Mouse (Mus musculus) heart, adult 8-10 months (tissue): ENCODE measurements around the gene Ncam1. TPM values are rescaled to one million over a fixed set of nuclear protein-coding genes. Genes with fewer than 3 reads are reported as not detected.

Source experiments
- DNase-seq: peaks from one replicate; pipeline ENCODE4 v3.0.0; 2022; ENCODE audit warnings: low spot score
- total RNA-seq, 4 experiments: library from RNA; stranded (reverse); gene quantifications; 2 replicates each; pipeline ENCODE4 v1.2.4; 2022

The Ncam1 gene
- total RNA-seq, 4 experiments from 2014 or later: 3.1 to 4.0 (median 3.3) TPM

DNA sequence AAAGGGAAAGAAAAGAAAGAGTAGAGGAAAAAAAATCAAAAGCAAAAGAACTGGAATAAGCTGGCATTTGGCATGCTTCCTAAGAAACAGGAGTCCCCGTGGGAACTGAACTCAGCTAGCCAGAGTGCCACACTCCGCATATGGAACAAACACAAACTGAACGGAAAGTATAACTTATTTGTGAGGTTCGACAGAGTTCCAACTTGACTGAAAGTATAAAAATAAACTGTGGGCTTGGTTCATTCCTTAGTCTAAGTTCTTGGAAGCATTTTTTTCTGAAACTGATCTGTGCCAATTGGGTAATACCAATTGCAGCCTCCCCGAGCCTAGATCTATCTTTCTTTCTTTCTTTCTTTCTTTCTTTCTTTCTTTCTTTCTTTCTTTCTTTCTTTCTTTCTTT, 294.1 kb downstream of the Ncam1 start:
- no peak for DNase-seq

DNA sequence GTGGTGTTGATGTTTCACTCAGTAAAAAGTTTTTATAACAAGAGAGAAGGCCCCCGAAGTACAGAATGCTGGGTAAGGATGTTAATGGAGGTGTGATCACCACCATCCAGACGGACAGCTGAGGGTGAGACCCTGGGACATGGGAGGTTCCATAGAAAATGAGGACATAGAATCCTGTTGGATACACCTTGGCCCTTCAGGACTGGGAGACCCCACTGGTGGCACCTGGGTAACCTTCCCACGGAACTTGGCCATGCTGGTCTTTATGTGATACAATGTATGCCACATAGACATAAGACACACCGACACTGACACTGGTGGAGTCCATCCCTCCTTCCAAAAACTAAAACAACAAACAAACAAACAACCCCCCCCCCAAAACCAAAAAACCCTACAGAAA, 296.5 kb downstream of the Ncam1 start:
- DNase-seq: no peak

DNA sequence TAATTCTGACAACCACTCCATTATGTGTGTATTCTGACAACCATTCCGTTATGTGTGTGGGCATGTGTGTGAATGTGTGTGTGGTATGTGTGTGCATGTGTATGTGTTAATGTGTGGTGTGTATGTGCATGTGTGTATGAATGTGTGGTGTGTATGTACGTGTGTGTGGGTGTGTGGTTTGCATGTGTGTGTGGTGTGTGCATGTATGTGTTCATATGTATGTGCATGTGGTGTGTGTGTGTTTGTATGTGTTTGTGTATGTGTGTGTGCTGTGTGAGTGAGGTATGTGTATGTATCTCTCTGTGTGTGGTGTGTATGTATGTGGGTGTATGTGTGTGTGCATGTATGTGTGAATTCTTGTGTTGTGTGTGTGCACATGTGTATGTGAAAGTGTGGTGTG, 298.8 kb downstream of the Ncam1 start:
- DNase-seq: no peak

DNA sequence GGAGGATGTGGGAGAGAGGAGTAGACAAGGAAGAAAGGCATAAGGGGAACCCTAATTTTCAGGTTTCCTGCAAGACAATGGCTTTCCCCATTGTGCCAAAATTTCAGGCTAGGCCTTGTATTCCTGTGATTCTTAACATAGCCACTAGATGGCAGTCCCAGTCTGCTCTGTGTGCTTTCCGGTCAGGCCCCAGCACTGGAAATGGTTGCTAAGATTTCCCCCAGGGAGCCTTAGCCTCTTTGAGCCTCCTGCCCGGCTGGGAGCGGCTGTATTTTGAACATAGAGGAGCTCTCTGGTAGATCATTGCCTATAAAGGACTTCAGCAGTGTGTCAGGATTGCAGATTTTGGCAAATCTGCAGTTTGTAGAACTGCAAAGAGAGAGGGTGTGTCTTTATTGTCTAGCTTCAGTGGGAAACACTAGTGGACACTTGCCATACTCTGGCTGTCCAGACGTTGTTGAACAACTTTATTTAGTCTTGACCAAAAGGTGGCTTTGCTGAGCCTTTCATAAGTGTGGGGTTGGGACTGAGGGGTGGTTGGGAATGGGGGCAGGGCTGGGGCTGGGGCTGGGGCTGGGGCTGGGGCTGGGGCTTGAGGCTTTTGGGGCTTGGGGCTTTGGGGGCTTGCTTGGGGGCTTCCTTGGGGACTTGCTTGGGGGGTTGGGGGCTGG, 304.6 kb downstream of the Ncam1 start:
- DNase-seq: peak; percentile 79

DNA sequence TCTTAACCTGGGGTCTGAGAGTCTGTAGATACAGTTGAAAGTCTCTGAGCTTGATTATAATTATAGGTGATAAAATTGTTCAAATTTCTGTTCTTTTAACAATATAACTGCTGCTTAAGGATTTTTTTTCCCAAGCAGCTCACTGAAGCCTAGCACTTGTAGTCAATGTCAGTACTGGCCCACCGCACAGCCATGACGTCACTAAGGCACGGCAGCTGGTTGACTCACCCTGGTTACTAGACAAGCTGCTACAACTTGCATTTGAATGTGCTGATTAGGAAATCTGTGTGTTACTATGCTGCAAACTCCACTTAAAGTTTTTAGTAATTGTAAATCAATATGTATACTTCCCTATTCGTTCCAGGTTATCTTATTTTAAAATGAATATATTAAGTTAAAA, 308.1 kb downstream of the Ncam1 start:
- no peak for DNase-seq

DNA sequence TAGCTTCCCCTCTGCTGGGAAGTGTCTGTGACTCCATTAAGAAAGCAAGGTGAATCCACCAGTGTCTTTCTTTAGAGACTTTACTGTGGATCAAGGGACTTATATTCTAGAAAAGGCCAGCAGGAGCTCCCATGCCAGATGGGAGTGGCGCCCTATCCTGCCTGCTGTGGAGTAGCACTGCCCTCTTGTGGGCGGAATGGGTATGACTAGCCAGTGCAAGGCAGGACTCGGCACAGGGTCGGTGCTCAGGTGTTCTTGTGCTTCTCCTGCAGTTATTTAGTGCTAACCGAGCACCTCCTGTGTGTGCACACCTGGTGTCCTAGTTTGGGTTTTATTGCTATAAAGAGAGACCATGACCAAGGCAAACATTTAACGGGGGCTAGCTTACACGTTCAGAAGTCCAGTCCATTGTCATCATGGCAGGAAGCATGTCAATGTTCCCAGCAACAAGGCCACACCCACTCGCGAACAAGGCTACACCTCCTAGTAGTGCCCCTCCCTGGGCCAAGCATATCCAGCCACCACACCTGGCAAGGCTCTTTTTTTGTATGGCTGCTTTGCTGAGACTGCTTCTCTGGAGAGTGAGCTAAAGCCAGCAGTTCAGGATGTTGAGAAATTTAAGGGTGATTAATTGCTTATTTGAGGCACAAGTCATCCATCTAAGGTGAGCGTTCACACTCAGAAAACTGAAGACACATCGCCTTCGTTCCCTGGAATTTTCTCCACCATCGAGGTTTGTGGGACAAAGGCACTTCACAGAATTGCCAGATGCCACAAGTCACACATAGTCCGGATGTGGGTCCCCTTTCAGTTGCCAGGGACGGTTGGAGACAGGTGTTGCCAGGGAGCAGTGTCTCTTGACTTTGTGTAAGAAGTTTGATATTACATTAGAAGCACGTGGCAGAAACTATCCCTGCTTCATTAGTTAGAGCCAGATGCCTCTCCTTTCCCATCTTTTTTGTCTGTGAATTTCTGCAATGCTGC, 309.5 kb downstream of the Ncam1 start:
- peak; percentile 88 for DNase-seq

DNA sequence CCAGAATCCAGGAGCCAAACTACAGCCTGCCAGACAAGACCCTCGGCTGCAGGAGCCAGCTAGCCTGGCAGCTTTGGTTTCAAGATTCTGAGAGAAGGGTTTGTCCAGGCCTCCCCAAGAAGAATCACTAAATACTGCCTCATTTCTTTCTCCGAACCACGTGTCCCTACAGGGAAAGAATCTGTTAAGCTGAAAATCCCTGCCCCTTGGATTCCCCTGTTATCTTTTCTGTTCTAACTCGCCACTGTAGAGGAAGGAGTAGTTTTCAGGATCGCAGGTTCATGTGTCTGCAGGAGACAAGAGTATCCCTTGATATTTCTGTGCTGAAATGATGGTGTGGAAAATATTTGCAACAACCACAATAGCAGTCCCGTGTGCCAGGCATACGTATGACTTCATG, 310.5 kb downstream of the Ncam1 start:
- no peak for DNase-seq

DNA sequence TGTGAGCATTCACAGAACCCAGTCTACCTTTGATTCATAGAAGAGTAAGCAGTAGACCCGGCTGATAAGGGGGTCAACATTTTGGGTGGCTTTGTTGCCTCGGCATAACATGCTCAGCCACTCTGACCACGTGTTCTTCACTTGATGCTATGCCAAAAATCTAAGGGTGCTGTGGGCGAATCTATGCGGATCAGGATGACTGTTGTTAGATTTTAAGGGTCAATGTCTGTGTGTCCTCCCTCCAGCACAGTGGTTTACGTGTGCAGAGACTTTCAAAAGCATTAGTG, 311.1 kb downstream of the Ncam1 start:
- DNase-seq: no peak

DNA sequence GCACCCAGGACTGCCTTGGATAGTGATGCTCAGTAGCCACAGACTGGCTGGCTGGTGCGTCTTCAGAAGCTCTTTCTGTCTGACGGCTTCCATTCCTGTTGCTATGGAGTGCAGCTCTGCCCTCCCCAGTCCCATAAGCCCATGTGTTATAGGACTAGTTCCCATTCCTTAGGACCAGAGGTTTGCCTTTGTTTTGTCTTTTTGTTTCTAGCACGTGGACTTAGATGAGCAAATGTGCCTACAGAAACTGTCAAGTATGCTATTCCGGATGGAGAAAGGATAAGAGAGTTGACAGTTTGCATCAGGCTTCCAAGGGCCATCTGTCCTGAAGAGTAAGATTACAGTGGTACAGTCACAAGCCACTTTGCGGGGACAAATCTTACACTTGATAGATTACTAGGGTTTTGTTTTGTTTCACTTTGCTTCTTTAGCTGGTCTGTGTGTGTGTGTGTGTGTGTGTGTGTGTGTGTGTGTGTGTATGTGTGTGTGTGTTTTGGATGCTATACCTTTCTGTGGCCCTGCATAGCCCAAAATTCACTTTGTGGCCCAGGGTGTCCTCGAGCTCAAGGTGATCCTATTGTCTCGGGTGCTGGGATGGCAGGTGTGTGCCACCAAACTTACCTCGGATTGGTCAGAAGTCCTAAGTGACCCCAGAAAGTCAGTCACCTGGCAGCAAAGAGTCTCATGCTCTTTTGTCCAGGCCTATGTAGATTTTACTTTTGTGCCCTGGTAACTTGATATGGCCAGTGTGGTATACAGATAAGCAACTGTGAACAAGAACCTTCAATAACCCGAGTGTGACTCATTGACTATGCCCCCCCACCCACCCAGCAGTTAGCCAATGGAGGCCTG, 311.7 kb downstream of the Ncam1 start:
- DNase-seq: no peak

DNA sequence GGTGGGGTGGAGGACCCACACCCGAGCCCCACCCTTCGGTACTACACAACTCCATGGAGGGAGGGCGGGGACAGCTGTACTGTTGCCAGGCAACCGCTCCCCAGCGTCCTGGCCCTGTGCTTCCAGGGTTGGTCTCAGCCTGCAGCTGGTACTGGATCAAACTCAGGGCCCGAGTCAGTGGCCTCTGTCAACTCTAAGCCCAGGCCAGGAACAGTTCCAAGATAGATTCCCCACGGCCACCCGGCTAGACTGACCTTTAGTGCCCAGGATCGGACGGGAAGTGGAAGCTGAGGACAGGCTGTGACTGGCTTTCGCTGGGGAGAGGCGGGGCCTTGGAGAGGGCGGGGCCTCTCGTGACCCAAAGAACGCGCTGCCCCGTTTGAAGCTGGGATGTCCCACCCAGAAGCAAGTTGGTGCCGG, 312.8 kb downstream of the Ncam1 start, which contains the start of gene Ttc12:
Gene Ttc12, minus strand, starts transcription at position 334 of the 420 bp plus-strand sequence.
- DNase-seq: peak; percentile 89

DNA sequence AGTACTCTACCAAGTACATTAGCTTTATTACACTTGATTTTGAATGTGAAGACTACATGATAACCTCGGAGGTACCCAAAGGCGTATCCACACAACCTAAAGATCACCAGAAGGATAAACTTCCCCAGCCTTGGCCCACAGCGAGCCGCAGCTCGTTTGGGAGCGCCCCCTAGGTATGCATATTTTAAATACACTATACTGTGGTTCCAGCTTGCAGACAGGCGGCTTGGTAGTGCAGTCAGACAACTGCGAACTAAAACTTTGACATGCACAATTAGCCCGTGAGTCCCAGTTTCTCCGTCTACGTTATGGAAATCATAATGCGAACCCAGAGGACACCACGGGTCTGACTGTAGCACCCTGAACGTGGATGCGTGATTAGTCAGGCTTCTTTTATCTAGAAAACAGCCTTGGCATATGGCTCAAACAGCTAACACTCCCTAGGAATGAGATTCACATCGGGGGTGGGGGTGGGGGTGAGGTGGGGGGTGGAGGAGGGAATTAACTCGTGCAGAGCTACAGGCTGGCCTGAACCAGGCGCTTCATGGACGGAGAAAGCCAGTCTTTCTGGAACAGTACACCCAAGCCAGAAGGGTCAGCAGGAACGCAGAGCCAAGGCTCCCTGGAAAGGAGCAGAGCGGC, 313.4 kb downstream of the Ncam1 start:
- DNase-seq: peak; percentile 53

DNA sequence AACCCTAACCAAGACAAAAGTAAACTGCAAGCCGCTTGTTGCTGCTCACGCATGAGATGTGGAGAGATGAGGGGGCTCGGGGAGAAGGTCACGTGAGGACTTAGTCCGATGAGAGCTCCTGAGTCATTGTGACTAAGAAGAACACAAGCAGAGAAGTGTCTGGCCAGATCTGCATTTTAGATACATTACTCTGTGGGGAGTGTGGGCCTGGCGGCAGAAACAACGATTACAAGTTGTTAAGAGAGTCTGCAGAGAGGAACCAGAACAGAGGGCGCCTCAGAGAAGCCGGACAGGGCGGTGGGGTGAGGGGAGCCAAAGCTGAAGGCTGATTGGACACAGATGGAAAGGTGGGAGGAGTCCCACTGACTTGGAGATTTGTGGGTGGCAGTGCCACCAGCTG, 315.4 kb downstream of the Ncam1 start:
- no peak for DNase-seq

DNA sequence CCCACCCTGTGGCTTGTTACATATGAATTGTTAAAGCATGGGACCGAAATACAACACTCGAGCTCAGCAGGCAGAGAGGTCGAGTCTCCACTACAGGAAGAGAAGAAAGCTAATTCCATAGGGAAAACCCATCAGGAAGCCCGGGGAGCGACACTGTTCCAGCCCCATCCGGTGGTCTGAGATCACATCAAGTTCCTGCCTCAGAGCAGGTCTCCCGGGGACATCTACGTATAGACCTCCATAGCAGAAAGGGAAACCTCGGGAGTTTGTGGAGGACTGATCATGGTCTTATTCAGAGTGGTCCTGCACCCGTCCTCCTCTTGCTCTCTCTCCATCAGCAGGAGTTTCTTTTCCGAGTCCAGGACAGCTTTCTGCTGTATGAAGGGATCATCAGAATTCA, 326.6 kb downstream of the Ncam1 start:
- no peak for DNase-seq

DNA sequence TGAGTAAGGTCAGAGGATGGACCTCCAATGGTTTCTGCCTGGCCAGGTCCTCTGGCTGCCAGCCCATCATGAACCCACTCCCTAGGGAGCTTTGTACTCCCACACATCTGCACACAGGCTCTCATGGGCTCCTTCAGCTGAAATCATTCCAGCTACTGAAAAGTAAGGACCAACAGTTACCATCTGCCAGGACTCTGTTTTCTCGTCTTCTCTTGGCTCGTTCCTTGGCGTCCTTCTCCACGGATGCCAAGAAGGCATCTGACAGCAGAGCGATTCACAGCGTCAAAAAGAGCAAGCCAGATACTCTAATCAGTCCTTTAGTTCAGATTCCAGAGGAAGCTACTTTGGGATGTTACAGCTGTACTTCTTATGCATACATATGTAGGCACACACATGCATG, 327.8 kb downstream of the Ncam1 start:
- no peak for DNase-seq

DNA sequence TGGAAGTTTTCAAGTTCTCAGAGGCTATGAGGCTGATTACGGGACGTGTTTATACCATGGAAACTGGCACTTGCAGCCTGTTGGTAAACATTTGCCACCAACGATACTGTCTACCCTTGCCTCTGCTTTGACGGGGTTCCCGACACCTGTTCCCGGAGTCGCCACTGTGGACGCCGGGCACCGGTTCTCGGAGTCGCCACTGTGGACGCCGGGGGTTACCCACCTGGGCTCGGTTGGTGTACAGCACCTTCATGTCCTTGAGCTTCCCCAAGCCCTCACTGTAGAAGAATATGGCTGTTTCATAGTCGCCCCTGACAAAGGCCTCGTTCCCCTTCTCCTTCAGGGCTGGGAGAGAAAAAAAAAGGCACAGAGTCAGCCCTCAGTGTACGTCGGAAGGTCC, 328.7 kb downstream of the Ncam1 start:
- DNase-seq: no peak

DNA sequence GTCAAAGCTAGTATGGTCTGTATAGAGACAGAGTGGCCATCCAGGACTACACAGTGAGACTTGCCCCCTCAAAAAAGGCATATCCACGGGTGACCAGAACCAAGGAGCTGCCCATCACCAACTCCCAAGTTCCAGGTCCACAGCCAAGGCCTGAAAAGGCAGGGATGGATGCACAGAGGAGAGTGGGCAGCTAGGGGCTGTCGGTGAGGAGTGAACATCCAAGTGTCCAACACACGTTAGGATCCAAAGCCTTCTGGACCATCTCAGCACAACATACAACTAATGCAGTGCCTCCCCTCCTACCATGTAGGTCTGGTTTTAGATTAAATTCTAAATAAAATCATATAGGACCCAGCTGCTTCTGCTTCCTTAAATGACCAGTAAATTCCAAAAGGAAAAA, 342.6 kb downstream of the Ncam1 start:
- DNase-seq: no peak

DNA sequence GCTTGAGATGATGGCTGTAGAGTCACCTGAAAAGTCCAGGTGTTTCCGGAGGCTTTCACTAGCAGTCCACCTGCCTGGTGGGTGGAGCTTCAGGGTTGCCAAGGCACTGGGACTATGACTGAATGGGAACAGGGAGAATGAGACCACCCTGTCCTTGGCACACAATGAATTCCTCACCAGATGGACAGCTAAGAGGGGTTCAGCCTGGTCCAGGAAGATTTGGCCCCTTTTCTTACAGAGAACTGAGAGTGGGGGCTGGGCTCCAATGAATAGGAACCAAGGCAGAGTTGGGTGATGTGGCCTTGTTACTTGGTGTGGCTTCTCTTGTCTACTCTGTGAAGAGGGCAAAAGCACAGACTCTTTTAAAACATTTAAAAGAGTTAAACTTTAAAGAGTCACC, 346.3 kb downstream of the Ncam1 start:
- no peak for DNase-seq
